Mouse (Mus musculus) lung, embryonic 16.5 days (tissue): ENCODE data around the gene Ddr1. TPM values are rescaled to one million over a fixed set of nuclear protein-coding genes. Genes with fewer than 3 reads are reported as not detected.
A peak's percentile ranks its signal among the peaks of the same experiment; 100 is the strongest.

ENCODE experiments used
- ATAC-seq: fragments of 200-750 bp; cut with Nextera tagmentation; 2 replicates; pipeline ENCODE4 v1.8.0; 2017; ENCODE audit warnings: low read depth, mild to moderate bottlenecking, moderate library complexity
- H3K27ac ChIP-seq: fragments of 300-500 bp; sonication (generic); 2 replicates; pipeline ENCODE4 v1.5.1; 2014; ENCODE audit warnings: mild to moderate bottlenecking, control low read depth, low read length
- H3K27me3 ChIP-seq: fragments of 300-500 bp; sonication (generic); 2 replicates; pipeline ENCODE4 v1.6.1; 2014; ENCODE audit warnings: low read depth, low read length, mixed read lengths; ENCODE audit not compliant: control insufficient read depth, insufficient read depth
- H3K36me3 ChIP-seq: fragments of 300-500 bp; sonication (generic); 2 replicates; pipeline ENCODE4 v1.6.1; 2014; ENCODE audit warnings: low read length; ENCODE audit not compliant: control insufficient read depth, insufficient read depth
- H3K4me1 ChIP-seq: fragments of 300-500 bp; sonication (generic); replicated peaks from 2 replicates; pipeline ENCODE4 v1.6.1; 2014; ENCODE audit warnings: low read length, mixed read lengths; ENCODE audit not compliant: control insufficient read depth, insufficient read depth
- H3K4me2 ChIP-seq: fragments of 300-500 bp; sonication (generic); 2 replicates; pipeline ENCODE4 v1.6.1; 2014; ENCODE audit warnings: low read depth, low read length, control low read depth
- H3K4me3 ChIP-seq: fragments of 300-500 bp; sonication (generic); 2 replicates; pipeline ENCODE4 v1.5.1; 2014; ENCODE audit warnings: mild to moderate bottlenecking, low read length, control low read depth
- H3K9ac ChIP-seq: fragments of 300-500 bp; sonication (generic); 2 replicates; pipeline ENCODE4 v1.6.1; 2014; ENCODE audit warnings: low read length, control low read depth
- H3K9me3 ChIP-seq: fragments of 300-500 bp; sonication (generic); 2 replicates; pipeline ENCODE4 v1.6.1; 2016; ENCODE audit warnings: low read length; ENCODE audit not compliant: control insufficient read depth
- WGBS: fragments of 180-500 bp; shearing (Covaris S2); extraction: QIAGEN DNeasy Blood & Tissue Kit; methylation state at CpG from one replicate; pipeline ENCODE4 v1.1.7; 2014; 5-methylcytosine and 5-hydroxymethylcytosine counted together
- polyA plus RNA-seq: library from polyadenylated mRNA; unstranded; fragments of >200 nt; fragmentation: Nextera tagmentation; extraction: Ambion mirVana; gene quantifications from 2 replicates; pipeline ENCODE4 v1.2.1, GENCODE M21; 2015

Ddr1 gene
- polyA plus RNA-seq, 1 experiment from 2014 or later, result 50.5 TPM

- peaks cover 10% of the 10 kb centered on the region for H3K4me1 ChIP-seq
- peak overlapping the region; percentile 84 for H3K27ac ChIP-seq
- peak; percentile 40; the same call in 1 of the 2 replicates for ATAC-seq
- peak overlapping the region; percentile 71 for H3K4me3 ChIP-seq
- H3K9ac ChIP-seq, result peak overlapping the region; percentile 89
- H3K27me3 ChIP-seq, result no peaks in the 10 kb centered on the region
- peaks cover 8% of the 10 kb centered on the region for H3K36me3 ChIP-seq
- peak overlapping the region; percentile 89 for H3K4me2 ChIP-seq
- 3% methylated on average over 13 of the region's 13 CpGs for WGBS
- no peaks in the 10 kb centered on the region for H3K9me3 ChIP-seq
Observed at GRCm38 (mm10) chr17:35666851-35667256, 37.6 kb downstream of the Ddr1 start.

- H3K4me2 ChIP-seq, result peak overlapping the region; percentile 38
- H3K9ac ChIP-seq, result peak overlapping the region; percentile 48
- peaks cover 8% of the 10 kb centered on the region for H3K36me3 ChIP-seq
Observed at GRCm38 (mm10) chr17:35665957-35666515, 38.4 kb downstream of the Ddr1 start.

GRCm38 (mm10) chr17:35653086-35653485, 51.3 kb downstream of the Ddr1 start:
- peak overlapping the region; percentile 40 for H3K27ac ChIP-seq
- no peak for ATAC-seq
- WGBS, result 60% methylated on average over 2 of the region's 2 CpGs

More at GRCm38 (mm10) chr17:35665957-35666515, 38.4 kb downstream of the Ddr1 start:
- WGBS, result 66% methylated on average over 17 of the region's 17 CpGs
- H3K4me1 ChIP-seq, result peaks cover 10% of the 10 kb centered on the region
- peak; percentile 44 for ATAC-seq
- no peaks in the 10 kb centered on the region for H3K27me3 ChIP-seq
- peak overlapping the region; percentile 21; the same call in 1 of the 2 replicates for H3K4me3 ChIP-seq
- H3K9me3 ChIP-seq, result no peaks in the 10 kb centered on the region
- H3K27ac ChIP-seq, result peak overlapping the region; percentile 35

GRCm38 (mm10) chr17:35649429-35649828, 55.0 kb downstream of the Ddr1 start:
- peak overlapping the region; percentile 62; the same call in 1 of the 2 replicates for H3K4me2 ChIP-seq

More at GRCm38 (mm10) chr17:35653086-35653485, 51.3 kb downstream of the Ddr1 start:
- Histone ChIP-seq H3K36me3 (peaks cover 10% of the 10 kb centered on the region; the same call in 1 of the 2 replicates), H3K4me3 (peak overlapping the region; percentile 6; the same call in 1 of the 2 replicates), H3K4me1 (peaks cover 5% of the 10 kb centered on the region), H3K9me3 (no peaks in the 10 kb centered on the region), H3K4me2 (peak overlapping the region; percentile 15), H3K9ac (peak overlapping the region; percentile 43; the same call in 1 of the 2 replicates), H3K27me3 (no peaks in the 10 kb centered on the region)

GRCm38 (mm10) chr17:35643609-35644236, 60.7 kb downstream of the Ddr1 start, which contains the start of gene Mucl3:
Gene Mucl3, minus strand, starts transcription at chr17:35643695.
- no peak within 1 kb of the TSS for H3K4me3 ChIP-seq
- no peak within 1 kb of the TSS for H3K27ac ChIP-seq
- no peak within 1 kb of the TSS for H3K9ac ChIP-seq
- 65% methylated on average over 13 of the region's 13 CpGs for WGBS
- no peak within 1 kb of the TSS for H3K4me2 ChIP-seq
- H3K9me3 ChIP-seq, result no peaks in the 10 kb centered on the region
- peak; percentile 16; the same call in 1 of the 2 replicates for ATAC-seq
- no peaks in the 10 kb centered on the region for H3K36me3 ChIP-seq
- no peaks in the 10 kb centered on the region for H3K27me3 ChIP-seq
- H3K4me1 ChIP-seq, result peaks cover 9% of the 10 kb centered on the region

More at GRCm38 (mm10) chr17:35649429-35649828, 55.0 kb downstream of the Ddr1 start:
- Histone ChIP-seq H3K36me3 (no peaks in the 10 kb centered on the region), H3K27ac (peak overlapping the region; percentile 99), H3K9me3 (no peaks in the 10 kb centered on the region), H3K4me1 (peaks cover 5% of the 10 kb centered on the region), H3K9ac (peak overlapping the region; percentile 68), H3K4me3 (peak overlapping the region; percentile 45), H3K27me3 (no peaks in the 10 kb centered on the region)
- WGBS, result 46% methylated on average over 2 of the region's 2 CpGs
- ATAC-seq, result peak; percentile 97

GRCm38 (mm10) chr17:35639352-35639751, 65.1 kb downstream of the Ddr1 start:
- peak overlapping the region; percentile 91 for H3K27ac ChIP-seq
- H3K36me3 ChIP-seq, result no peaks in the 10 kb centered on the region
- peak overlapping the region; percentile 22 for H3K4me3 ChIP-seq
- H3K4me2 ChIP-seq, result peak overlapping the region; percentile 34
- peak overlapping the region; percentile 44; the same call in 1 of the 2 replicates for H3K9ac ChIP-seq
- WGBS, result 47% methylated on average over 6 of the region's 6 CpGs
- H3K4me1 ChIP-seq, result peaks cover 23% of the 10 kb centered on the region
- no peaks in the 10 kb centered on the region for H3K27me3 ChIP-seq
- H3K9me3 ChIP-seq, result no peaks in the 10 kb centered on the region
- no peak for ATAC-seq

- peak; percentile 91 for ATAC-seq
- WGBS, result 13% methylated on average over 14 of the region's 14 CpGs
- peak overlapping the region; percentile 26 for H3K9ac ChIP-seq
Observed at GRCm38 (mm10) chr17:35638475-35639190, 65.8 kb downstream of the Ddr1 start.

GRCm38 (mm10) chr17:35636363-35636762, 68.1 kb downstream of the Ddr1 start:
- Histone ChIP-seq H3K9me3 (no peaks in the 10 kb centered on the region), H3K27ac (peak overlapping the region; percentile 93), H3K27me3 (no peaks in the 10 kb centered on the region), H3K4me3 (peak overlapping the region; percentile 19), H3K9ac (peak overlapping the region; percentile 39; the same call in 1 of the 2 replicates), H3K4me1 (peaks cover 23% of the 10 kb centered on the region), H3K4me2 (peak overlapping the region; percentile 64), H3K36me3 (no peaks in the 10 kb centered on the region)
- WGBS, result 27% methylated on average over 5 of the region's 5 CpGs
- peak; percentile 51; the same call in 1 of the 2 replicates for ATAC-seq

More at GRCm38 (mm10) chr17:35638475-35639190, 65.8 kb downstream of the Ddr1 start:
- Histone ChIP-seq H3K36me3 (no peaks in the 10 kb centered on the region), H3K9me3 (no peaks in the 10 kb centered on the region), H3K4me2 (peak overlapping the region; percentile 46), H3K4me1 (peaks cover 23% of the 10 kb centered on the region), H3K4me3 (peak overlapping the region; percentile 22), H3K27ac (peak overlapping the region; percentile 93), H3K27me3 (no peaks in the 10 kb centered on the region)
